Mouse (Mus musculus) lung, adult 2 months (tissue): ENCODE data around the gene Slc10a1.

ENCODE experiments used
- CTCF ChIP-seq: fragments of 200-500 bp; IDR thresholded peaks from 2 replicates; pipeline ENCODE4 v1.5.1; 2011; ENCODE audit warnings: mild to moderate bottlenecking, low read length, control low read depth; ENCODE audit not compliant: insufficient read depth
- POLR2A ChIP-seq: fragments of 200-500 bp; IDR thresholded peaks from 2 replicates; pipeline ENCODE4 v1.6.1; 2011; ENCODE audit warnings: low read depth, mild to moderate bottlenecking, control low read depth, low read length, borderline replicate concordance; ENCODE audit errors: extremely low read depth

GRCm38 (mm10) chr12:80923602-80924001 lies 44.9 kb downstream of the Slc10a1 start:
- TF ChIP-seq CTCF (no peak), POLR2A (no peak)
